Mouse (Mus musculus): ENCODE results near the gene Dcun1d4. TPM values are rescaled to one million over a fixed set of nuclear protein-coding genes. Genes with fewer than 3 reads are reported as not detected.
A peak's percentile ranks its signal among the peaks of the same experiment; 100 is the strongest.
"Not testable (repeated sequence)": the region's sequence is repeated elsewhere in the genome, so short reads cannot be mapped to it uniquely, and the experiment has no call there.

The Dcun1d4 gene
- polyA plus RNA-seq, 1 experiment from 2014 or later = 55.3 TPM

GRCm38 (mm10) chr5:73584011-73584410, 103.2 kb downstream of the Dcun1d4 start:
- ATAC-seq; H3K36me3 ChIP-seq; H3K9ac ChIP-seq (replicated peaks); H3K27me3 ChIP-seq; H3K9me3 ChIP-seq; H3K27ac ChIP-seq; H3K4me2 ChIP-seq (replicated peaks); H3K4me3 ChIP-seq (replicated peaks): not testable (repeated sequence)
- 77% methylated on average over 6 of the region's 6 CpGs for WGBS
- peaks cover 11% of the 10 kb centered on the region for H3K4me1 ChIP-seq (replicated peaks)

DNA sequence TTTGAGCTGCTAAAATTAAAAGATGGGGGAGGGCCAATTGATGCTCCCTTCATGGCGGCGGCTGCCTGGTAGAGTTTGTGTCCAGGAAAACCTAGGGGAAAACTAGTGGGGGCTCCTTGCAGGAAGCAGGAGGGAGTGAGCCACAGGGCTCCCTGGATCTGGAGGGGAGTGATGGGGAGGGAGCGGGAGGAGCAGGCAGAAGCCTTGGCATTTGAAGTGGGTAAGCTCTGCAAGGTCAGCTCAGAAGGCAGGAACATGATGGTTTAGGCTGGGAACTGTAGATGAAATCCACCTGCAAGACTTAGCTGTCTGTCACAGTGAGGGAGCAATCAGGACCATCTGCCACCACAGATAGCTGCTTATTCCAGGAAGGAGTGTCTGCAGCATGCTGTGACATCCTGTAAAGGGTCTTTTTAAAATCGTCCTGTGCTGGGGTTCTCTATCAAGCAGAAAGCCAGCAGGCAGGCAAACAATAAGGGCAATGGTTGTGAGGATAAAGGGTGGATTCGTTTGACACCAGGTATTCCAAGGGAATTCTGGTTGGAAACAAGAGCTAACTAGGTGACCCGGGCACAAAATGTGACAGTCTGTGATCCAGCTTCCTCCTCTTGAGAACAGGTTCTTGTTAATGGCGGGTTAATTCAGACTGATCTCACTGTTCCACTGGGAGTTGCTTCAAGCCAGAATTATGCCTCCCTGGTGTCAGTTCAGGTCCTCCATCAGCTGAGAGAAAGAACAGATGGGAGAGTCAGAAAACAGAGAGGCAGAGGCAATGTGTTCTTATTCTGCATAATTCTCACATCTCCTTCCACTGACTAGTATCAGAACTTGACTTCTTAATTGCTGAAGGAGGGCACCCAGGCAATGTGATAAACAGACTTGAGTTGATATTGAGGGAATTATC, 104.7 kb downstream of the Dcun1d4 start:
- no peaks in the 10 kb centered on the region for H3K36me3 ChIP-seq
- H3K4me2 ChIP-seq (replicated peaks) = no peak overlapping the region
- peak overlapping the region; percentile 58 for H3K27ac ChIP-seq
- H3K4me1 ChIP-seq (replicated peaks) = peaks cover 11% of the 10 kb centered on the region
- H3K4me3 ChIP-seq (replicated peaks) = no peak overlapping the region
- H3K27me3 ChIP-seq = no peaks in the 10 kb centered on the region
- H3K9me3 ChIP-seq = no peaks in the 10 kb centered on the region
- WGBS = 23% methylated on average over 7 of the region's 7 CpGs
- peak; percentile 53; the same call in 1 of the 2 replicates for ATAC-seq
- H3K9ac ChIP-seq (replicated peaks) = no peak overlapping the region

DNA sequence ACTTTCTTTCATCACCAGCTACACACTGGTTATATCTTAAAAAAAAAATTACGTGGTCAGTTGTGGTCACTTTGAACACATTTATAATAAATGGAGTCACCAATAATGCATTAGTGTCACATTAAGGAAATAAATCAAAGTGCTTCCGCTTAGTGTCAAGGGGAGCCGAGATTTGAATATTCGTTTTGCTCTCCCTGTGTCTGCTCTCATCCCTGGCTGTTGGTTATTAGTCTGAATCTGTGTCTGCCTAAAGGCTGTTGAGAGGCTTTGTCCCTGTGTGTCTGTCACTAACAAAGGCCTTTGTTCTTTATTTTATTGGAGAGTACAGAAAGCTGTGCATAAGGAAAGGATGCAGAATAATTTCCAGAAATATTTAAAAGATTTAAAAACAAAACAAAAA, 105.8 kb downstream of the Dcun1d4 start:
- ATAC-seq = no peak
- Histone ChIP-seq H3K27me3 (no peaks in the 10 kb centered on the region), H3K4me2 (replicated peaks) (no peak overlapping the region), H3K36me3 (no peaks in the 10 kb centered on the region), H3K4me1 (replicated peaks) (peaks cover 11% of the 10 kb centered on the region), H3K27ac (peak overlapping the region; percentile 41; the same call in 1 of the 2 replicates), H3K4me3 (replicated peaks) (no peak overlapping the region), H3K9ac (replicated peaks) (no peak overlapping the region), H3K9me3 (no peaks in the 10 kb centered on the region)
- 58% methylated on average over 4 of the region's 4 CpGs for WGBS

DNA sequence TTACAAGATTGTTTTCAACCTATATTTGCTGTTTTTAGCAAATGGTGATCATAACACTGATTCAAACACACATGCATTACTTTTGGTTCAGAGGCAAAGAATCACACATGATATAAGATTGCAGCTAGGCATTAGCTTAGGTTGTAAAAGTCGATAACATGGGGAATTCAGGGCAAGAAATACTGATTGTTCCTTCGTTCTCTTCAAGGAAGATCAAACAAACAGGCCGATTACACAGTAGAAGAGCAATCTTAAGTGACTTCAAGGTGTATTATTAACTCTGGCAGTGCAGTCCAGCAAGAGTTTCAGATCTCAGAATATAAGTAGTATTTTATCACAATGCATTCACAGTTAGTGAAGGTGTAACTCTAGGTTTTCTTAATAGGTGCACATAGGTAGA, 106.3 kb downstream of the Dcun1d4 start:
- no peaks in the 10 kb centered on the region for H3K9me3 ChIP-seq
- H3K4me2 ChIP-seq (replicated peaks) = no peak overlapping the region
- no peaks in the 10 kb centered on the region for H3K36me3 ChIP-seq
- H3K4me3 ChIP-seq (replicated peaks) = no peak overlapping the region
- H3K27me3 ChIP-seq = no peaks in the 10 kb centered on the region
- peaks cover 11% of the 10 kb centered on the region for H3K4me1 ChIP-seq (replicated peaks)
- no peak for ATAC-seq
- H3K27ac ChIP-seq = no peak overlapping the region
- no peak overlapping the region for H3K9ac ChIP-seq (replicated peaks)
- WGBS = 73% methylated on average over 3 of the region's 3 CpGs

DNA sequence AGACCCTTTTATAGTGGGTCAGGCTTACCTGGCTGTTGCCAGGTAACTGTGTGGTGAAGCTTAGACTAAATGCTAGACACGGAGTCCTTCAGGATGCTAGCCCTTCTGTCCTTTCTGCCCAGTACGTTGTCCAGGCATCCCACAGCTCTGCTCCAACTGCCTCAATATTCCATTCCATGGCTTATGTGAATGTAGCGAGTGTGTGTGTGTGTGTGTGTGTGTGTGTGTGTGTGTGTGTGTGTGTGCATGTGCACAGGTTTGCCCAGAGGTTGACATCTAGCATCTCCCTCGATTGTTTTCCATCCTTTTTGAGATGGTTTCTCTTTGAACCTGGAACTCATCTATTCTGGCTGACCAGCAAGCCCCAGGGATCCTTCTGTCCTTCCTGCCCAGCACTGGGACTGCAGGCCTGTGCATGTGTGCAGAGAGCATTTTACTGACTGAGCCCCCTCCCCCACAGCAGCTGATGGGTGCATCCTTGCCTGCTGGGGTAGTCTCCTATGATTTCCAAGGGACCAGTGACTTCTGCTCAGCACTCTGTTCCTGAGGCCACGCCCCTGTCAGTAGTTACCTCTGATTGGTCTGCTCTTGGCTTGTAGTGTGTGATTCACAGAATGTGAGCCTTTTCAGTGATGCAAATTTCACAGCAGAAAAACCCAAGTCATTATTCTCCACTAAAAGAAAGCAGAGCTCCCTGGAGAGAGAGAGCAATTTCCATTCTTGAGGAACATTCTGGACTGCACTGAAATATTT, 118.3 kb downstream of the Dcun1d4 start:
- Histone ChIP-seq H3K4me1 (replicated peaks) (peaks cover 22% of the 10 kb centered on the region), H3K36me3 (no peaks in the 10 kb centered on the region), H3K9ac (replicated peaks) (no peak overlapping the region), H3K9me3 (no peaks in the 10 kb centered on the region), H3K4me3 (replicated peaks) (no peak overlapping the region), H3K27ac (no peak overlapping the region), H3K4me2 (replicated peaks) (no peak overlapping the region), H3K27me3 (no peaks in the 10 kb centered on the region)
- peak; percentile 74; the same call in 1 of the 2 replicates for ATAC-seq
- WGBS = 65% methylated on average over 5 of the region's 5 CpGs

- no peaks in the 10 kb centered on the region for H3K27me3 ChIP-seq
- H3K4me1 ChIP-seq (replicated peaks) = peaks cover 22% of the 10 kb centered on the region
- H3K4me3 ChIP-seq (replicated peaks) = no peak overlapping the region
- ATAC-seq = no peak
- H3K9me3 ChIP-seq = no peaks in the 10 kb centered on the region
- no peak overlapping the region for H3K27ac ChIP-seq
- H3K4me2 ChIP-seq (replicated peaks) = no peak overlapping the region
- no peaks in the 10 kb centered on the region for H3K36me3 ChIP-seq
- H3K9ac ChIP-seq (replicated peaks) = no peak overlapping the region
- WGBS = 93% methylated on average over 2 of the region's 2 CpGs
These were observed 119.2 kb downstream of the Dcun1d4 start for GRCm38 (mm10) chr5:73599991-73600390.

- H3K27ac ChIP-seq = no peak overlapping the region
- H3K9ac ChIP-seq (replicated peaks) = no peak overlapping the region
- peaks cover 22% of the 10 kb centered on the region for H3K4me1 ChIP-seq (replicated peaks)
- H3K27me3 ChIP-seq = no peaks in the 10 kb centered on the region
- H3K4me2 ChIP-seq (replicated peaks) = no peak overlapping the region
- no peaks in the 10 kb centered on the region for H3K36me3 ChIP-seq
- whole genome bisulfite sequencing = 42% methylated on average over 8 of the region's 8 CpGs
- H3K9me3 ChIP-seq = no peaks in the 10 kb centered on the region; the same call in 1 of the 2 replicates
- no peak overlapping the region for H3K4me3 ChIP-seq (replicated peaks)
- ATAC-seq = peak; percentile 34; the same call in 1 of the 2 replicates
These were observed 120.6 kb downstream of the Dcun1d4 start for GRCm38 (mm10) chr5:73601361-73601763.

- H3K27ac ChIP-seq = no peak overlapping the region
- WGBS = 78% methylated on average over 3 of the region's 3 CpGs
- no peaks in the 10 kb centered on the region for H3K27me3 ChIP-seq
- H3K9ac ChIP-seq (replicated peaks) = no peak overlapping the region
- no peaks in the 10 kb centered on the region for H3K36me3 ChIP-seq
- ATAC-seq = no peak
- H3K4me3 ChIP-seq (replicated peaks) = no peak overlapping the region
- H3K4me1 ChIP-seq (replicated peaks) = peaks cover 22% of the 10 kb centered on the region
- H3K9me3 ChIP-seq = no peaks in the 10 kb centered on the region; the same call in 1 of the 2 replicates
- H3K4me2 ChIP-seq (replicated peaks) = no peak overlapping the region
These were observed 122.1 kb downstream of the Dcun1d4 start for GRCm38 (mm10) chr5:73602865-73603264.

GRCm38 (mm10) chr5:73604542-73604941, 123.7 kb downstream of the Dcun1d4 start:
- Histone ChIP-seq H3K9ac (replicated peaks) (no peak overlapping the region), H3K36me3 (no peaks in the 10 kb centered on the region), H3K27me3 (no peaks in the 10 kb centered on the region), H3K4me1 (replicated peaks) (peaks cover 13% of the 10 kb centered on the region), H3K4me3 (replicated peaks) (no peak overlapping the region), H3K27ac (no peak overlapping the region), H3K9me3 (no peaks in the 10 kb centered on the region; the same call in 1 of the 2 replicates), H3K4me2 (replicated peaks) (no peak overlapping the region)
- WGBS = 82% methylated on average over 6 of the region's 6 CpGs
- no peak for ATAC-seq

DNA sequence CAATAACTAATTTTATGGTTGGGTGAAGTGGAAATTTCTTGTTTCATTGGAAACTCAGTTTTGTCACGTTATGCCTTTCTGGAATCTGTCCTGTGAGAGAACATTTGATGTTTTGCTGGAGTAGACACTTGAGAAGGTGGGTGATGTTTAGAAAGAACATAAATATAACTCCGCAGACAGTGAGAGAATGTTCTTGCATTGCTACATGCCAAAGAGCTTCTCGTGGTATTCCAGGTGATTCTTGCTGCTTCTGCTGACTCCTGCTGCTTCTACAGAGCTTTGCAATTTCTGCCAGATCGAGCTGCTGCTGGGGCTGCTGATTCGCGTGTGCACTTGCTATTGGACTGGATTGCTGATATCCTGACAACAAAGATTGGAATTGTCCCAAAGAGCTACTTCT, 124.2 kb downstream of the Dcun1d4 start:
- no peak overlapping the region for H3K27ac ChIP-seq
- no peaks in the 10 kb centered on the region; the same call in 1 of the 2 replicates for H3K9me3 ChIP-seq
- 90% methylated on average over 6 of the region's 6 CpGs for WGBS

More for the DNA sequence above, 124.2 kb downstream of the Dcun1d4 start:
- no peak for ATAC-seq
- no peaks in the 10 kb centered on the region for H3K27me3 ChIP-seq
- no peak overlapping the region for H3K9ac ChIP-seq (replicated peaks)
- no peak overlapping the region for H3K4me3 ChIP-seq (replicated peaks)
- no peaks in the 10 kb centered on the region for H3K36me3 ChIP-seq
- H3K4me2 ChIP-seq (replicated peaks) = no peak overlapping the region
- peaks cover 10% of the 10 kb centered on the region for H3K4me1 ChIP-seq (replicated peaks)
